Mouse (Mus musculus): Measurements from ENCODE around the gene Frg2f1.

GRCm38 (mm10) chr4:119572682-119573081 is 33.4 kb upstream of the Frg2f1 start:
- no peak for TF ChIP-seq CTCF (IDR thresholded peaks at IDR 0.05; ENCODE audit: low read depth, low read length)
- no peak for TF ChIP-seq POLR2A (IDR thresholded peaks at IDR 0.05; ENCODE audit: borderline replicate concordance, low read depth, low read length)
